Mouse (Mus musculus): ENCODE results near the gene Castor1. TPM values are rescaled to one million over a fixed set of nuclear protein-coding genes. Genes with fewer than 3 reads are reported as not detected.

The Castor1 gene
- polyA plus RNA-seq, 1 experiment from 2014 or later: 1.7 TPM

DNA sequence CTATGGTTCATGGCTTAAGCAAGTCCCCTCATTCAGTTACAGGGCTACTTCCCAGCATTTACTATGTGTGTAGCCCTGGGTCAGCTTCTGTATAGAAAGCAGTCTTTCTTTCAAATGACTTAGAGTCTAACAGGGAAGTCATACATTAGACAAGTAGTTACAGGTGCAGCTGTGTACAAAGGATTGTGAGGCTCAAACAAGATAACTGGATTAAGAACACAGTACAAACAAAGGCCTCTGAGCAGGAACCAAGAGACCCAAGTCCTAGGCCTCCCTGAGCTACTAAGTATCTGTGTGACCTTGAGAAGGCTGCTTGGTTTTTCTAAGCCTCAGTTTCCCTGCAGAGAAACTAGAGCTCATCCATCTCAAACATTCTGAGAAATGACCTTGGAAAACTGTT, 24.6 kb upstream of the Castor1 start:
- H3K4me1 ChIP-seq: peaks cover 20% of the 10 kb centered on the region; the same call in 1 of the 2 replicates
- H3K36me3 ChIP-seq: no peaks in the 10 kb centered on the region
- H3K27me3 ChIP-seq (ENCODE audit: insufficient read depth, poor library complexity, severe bottlenecking): no peaks in the 10 kb centered on the region
- no peak for DNase-seq (ENCODE audit: low spot score)
- H3K4me3 ChIP-seq: no peak overlapping the region
- no peak overlapping the region for H3K27ac ChIP-seq
- H3K9me3 ChIP-seq: no peaks in the 10 kb centered on the region

DNA sequence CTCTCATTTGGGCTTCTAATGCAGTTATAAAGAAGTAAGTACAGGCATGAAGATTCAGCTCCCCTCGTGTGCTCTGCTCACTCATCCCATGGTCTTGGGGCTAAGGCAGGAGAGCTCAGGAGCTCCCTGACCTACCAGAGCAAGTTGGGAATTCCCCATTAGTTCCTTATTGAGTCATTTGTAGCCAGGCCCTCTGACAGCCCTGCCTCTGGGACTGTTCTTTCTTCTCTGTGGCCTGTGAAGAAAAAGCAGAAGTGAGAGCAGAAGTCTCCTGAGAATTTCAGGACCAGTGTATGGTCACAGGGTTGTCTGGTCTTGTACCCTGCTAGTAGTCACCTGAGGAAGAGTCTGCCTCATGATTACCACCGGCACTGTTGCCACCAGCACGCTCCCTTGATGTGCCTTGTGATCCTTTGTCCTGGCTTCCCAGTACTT, 22.4 kb upstream of the Castor1 start:
- WGBS: 91% methylated on average over 3 of the region's 3 CpGs
- DNase-seq (ENCODE audit: low spot score): no peak
- H3K4me1 ChIP-seq: peaks cover 16% of the 10 kb centered on the region; the same call in 1 of the 2 replicates
- H3K9me3 ChIP-seq: no peaks in the 10 kb centered on the region
- H3K36me3 ChIP-seq: no peaks in the 10 kb centered on the region
- H3K4me3 ChIP-seq: no peak overlapping the region
- no peak overlapping the region for H3K27ac ChIP-seq
- H3K27me3 ChIP-seq (ENCODE audit: insufficient read depth, poor library complexity, severe bottlenecking): no peaks in the 10 kb centered on the region

DNA sequence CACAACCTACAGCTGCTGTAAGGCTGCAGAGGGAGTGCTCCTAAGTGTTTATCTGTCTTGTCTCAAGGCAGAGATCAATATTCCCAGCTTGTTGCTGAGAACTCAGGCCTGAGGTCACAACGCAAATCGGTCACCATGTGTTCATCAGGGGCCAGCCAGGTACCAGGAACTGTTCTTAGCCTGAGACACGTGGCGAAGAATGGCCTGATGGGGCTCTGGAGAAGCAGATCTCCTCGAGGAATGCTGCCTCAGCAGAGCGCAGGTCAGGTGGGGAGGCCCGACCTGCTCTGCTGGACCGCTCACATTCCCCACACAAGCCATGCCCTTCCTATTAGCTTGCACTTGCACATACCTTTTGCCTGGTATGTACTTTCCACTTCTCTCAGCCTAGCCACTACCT, 21.4 kb upstream of the Castor1 start:
- Histone ChIP-seq H3K9me3 (no peaks in the 10 kb centered on the region), H3K27ac (no peak overlapping the region), H3K4me1 (peaks cover 7% of the 10 kb centered on the region; the same call in 1 of the 2 replicates), H3K4me3 (no peak overlapping the region), H3K27me3 (ENCODE audit: insufficient read depth, poor library complexity, severe bottlenecking) (no peaks in the 10 kb centered on the region), H3K36me3 (no peaks in the 10 kb centered on the region)
- 74% methylated on average over 8 of the region's 8 CpGs for WGBS
- DNase-seq (ENCODE audit: low spot score): no peak

DNA sequence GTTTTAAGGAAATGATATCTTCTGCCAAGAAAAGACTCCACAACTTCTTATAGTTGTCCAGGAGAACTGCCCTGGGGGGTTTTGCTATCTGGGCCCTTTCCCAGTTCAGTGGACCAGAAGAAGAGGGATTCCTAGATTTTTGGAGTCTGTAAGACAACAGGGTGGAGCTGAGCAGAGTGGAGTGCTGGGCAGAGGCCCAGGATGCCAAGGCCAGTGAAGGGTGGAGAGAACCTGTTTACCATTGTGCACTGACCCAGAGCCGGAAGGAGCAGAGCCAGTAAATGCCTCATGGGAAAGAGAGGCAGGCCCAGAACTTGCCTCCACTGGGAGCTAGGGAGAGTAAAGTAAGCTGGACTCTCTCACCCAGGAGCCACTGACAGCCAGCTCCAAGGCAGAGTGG, 20.3 kb upstream of the Castor1 start:
- WGBS: 86% methylated on average over 1 of the region's 1 CpGs
- Histone ChIP-seq H3K4me3 (no peak overlapping the region), H3K36me3 (no peaks in the 10 kb centered on the region), H3K27me3 (ENCODE audit: insufficient read depth, poor library complexity, severe bottlenecking) (no peaks in the 10 kb centered on the region), H3K9me3 (no peaks in the 10 kb centered on the region), H3K4me1 (peaks cover 4% of the 10 kb centered on the region; the same call in 1 of the 2 replicates), H3K27ac (no peak overlapping the region)
- DNase-seq (ENCODE audit: low spot score): no peak

DNA sequence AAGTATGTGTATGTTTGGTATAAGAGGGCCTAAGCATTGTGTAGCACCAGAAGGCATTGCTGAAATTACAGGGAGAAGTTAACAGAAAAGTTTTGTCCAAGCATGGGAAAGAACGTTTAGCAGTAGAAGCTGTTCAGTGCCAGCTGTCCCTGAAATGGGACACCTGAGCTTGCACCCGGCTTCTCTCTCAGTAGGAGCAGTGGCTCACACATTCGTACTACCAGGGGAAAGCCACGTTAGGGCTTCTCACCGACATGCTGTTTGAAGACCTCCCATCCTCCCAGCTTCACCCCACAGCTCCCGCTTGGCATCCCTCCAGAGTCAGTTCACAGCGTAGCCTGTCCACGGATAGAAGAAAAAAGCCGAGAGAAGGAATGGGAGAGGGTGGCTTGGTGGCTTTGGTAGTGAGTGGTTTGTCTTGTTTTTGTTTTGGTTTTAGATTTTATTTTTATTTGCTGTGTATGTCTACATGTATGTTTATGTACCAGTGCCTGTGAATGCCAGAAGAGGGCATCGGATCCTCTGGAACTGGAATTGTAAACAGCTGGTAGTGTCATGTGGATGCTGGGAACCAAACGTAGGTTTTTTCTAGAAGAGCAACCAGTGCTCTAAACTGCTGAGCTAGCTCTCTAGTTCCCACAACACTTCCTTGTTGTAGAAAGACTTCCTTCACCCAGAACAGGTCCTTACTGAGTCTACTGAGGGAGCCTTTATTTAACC, 15.9 kb upstream of the Castor1 start:
- H3K27me3 ChIP-seq (ENCODE audit: insufficient read depth, poor library complexity, severe bottlenecking): no peaks in the 10 kb centered on the region
- H3K36me3 ChIP-seq: peaks cover 7% of the 10 kb centered on the region
- no peak for DNase-seq (ENCODE audit: low spot score)
- 80% methylated on average over 11 of the region's 11 CpGs for WGBS
- peaks cover 9% of the 10 kb centered on the region; the same call in 1 of the 2 replicates for H3K4me1 ChIP-seq
- H3K27ac ChIP-seq: no peak overlapping the region
- no peak overlapping the region for H3K4me3 ChIP-seq
- no peaks in the 10 kb centered on the region for H3K9me3 ChIP-seq

DNA sequence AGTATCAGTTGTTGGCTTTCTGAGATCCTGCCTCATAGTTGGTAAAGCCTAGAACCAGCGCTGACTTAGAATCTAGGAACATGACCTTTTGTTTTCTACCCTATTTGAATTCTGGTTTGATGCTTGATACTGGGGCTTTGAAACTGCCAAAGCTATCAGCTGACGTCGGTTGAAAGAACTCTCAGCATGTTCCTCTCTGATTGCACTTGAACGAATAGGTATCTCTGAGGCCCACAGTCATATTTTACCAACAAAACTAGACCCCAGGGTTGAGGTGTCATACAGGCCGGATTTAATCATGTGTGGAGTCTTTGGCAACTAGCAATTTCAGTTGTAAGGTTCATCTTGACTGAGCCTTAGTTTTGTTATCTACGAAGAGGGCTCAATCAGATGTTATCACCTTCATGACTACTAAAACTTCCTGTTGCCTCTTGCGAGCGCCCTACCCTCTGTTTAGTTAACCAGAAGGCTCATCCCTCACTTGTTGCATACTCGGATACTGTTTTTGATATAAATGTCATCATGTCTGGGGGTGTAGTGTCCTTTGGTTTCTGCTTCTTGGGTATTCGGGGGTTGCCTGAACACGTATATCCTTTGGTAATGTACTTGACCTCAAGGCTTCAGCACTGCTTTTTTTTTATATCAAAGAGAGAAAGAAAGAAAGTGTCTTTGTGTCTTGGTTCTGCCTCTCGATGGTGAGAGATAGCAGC, 14.9 kb upstream of the Castor1 start:
- DNase-seq (ENCODE audit: low spot score): no peak
- no peaks in the 10 kb centered on the region for H3K9me3 ChIP-seq
- H3K27me3 ChIP-seq (ENCODE audit: insufficient read depth, poor library complexity, severe bottlenecking): no peaks in the 10 kb centered on the region
- H3K4me1 ChIP-seq: peaks cover 9% of the 10 kb centered on the region; the same call in 1 of the 2 replicates
- peak overlapping the region; percentile 26; the same call in 1 of the 2 replicates for H3K27ac ChIP-seq
- H3K36me3 ChIP-seq: peaks cover 8% of the 10 kb centered on the region
- H3K4me3 ChIP-seq: no peak overlapping the region
- WGBS: 69% methylated on average over 12 of the region's 12 CpGs

DNA sequence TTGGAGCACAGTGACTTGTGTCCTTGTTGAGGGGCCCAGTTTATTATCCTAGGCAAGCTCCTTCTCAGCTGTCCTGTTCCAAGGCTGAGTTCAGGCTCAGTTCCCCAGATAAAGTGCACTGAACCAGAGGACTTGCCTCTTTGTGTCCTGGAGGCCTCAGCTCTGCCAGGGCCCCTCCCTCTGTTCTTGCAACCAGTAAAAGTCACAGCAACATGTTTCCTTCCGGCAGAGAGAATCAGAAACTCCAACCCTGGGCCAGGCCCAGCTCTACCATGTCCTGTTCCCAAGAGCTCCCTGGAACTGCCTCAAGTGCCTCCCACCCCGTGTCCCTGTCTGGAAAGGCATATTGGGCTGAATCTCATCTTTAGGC, 14.3 kb upstream of the Castor1 start:
- Histone ChIP-seq H3K36me3 (peaks cover 13% of the 10 kb centered on the region), H3K9me3 (no peaks in the 10 kb centered on the region), H3K4me1 (peaks cover 9% of the 10 kb centered on the region; the same call in 1 of the 2 replicates), H3K4me3 (no peak overlapping the region), H3K27ac (peak overlapping the region; percentile 26; the same call in 1 of the 2 replicates), H3K27me3 (ENCODE audit: insufficient read depth, poor library complexity, severe bottlenecking) (no peaks in the 10 kb centered on the region)
- 49% methylated on average over 2 of the region's 2 CpGs for WGBS
- DNase-seq (ENCODE audit: low spot score): no peak

DNA sequence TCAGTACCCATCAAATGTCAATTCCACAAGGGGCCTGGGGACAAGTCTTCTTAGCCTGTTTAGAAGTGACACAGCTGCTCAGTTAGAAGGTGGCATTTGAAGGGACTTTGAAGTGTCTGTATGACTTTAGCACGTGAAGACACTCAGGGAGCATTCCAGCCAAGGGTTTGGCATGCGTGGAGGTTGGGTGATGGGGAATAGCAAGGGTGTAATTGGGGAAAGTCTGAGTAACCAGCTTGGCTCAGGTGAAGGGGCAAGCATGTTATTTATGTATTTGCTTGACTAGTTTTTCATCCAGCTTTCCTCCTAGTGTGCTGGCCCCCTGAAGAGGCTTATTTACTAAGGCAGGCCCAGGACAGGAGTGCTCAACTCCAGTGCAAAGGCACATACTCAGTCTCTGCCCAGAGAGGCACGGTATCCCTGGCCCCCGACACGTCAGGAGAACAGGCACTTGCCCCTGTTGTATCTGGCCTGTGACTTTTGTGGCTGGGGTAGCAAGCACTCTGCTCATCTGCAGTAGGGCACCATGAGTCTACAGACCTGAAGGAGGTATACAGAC, 12.8 kb upstream of the Castor1 start:
- H3K9me3 ChIP-seq: no peaks in the 10 kb centered on the region

DNA sequence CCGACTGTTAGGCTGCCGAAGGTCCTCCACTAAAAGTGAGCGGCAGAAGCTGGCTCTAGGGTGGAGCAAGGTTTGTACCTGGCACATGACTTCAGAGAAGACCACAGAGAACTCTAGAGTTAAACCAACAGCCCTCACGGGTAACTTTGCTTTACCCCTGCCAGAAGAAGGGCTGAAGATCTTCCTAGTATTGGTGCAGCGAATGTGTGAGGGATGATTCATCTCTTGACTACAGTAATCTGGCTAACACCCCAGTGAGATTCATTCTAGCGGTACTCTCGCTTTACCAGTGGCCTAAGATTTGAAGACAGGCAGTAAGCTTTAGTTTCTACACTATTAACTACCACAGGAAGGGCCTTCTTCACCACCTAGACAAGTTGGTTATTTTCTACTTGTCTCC, 12.1 kb upstream of the Castor1 start:
- DNase-seq (ENCODE audit: low spot score): no peak
- 78% methylated on average over 7 of the region's 7 CpGs for WGBS

More for the DNA sequence above, 12.8 kb upstream of the Castor1 start:
- H3K36me3 ChIP-seq: peaks cover 16% of the 10 kb centered on the region
- WGBS: 80% methylated on average over 5 of the region's 5 CpGs
- no peak overlapping the region; the same call in 1 of the 2 replicates for H3K27ac ChIP-seq
- no peaks in the 10 kb centered on the region for H3K27me3 ChIP-seq (ENCODE audit: insufficient read depth, poor library complexity, severe bottlenecking)
- no peak overlapping the region for H3K4me3 ChIP-seq
- peaks cover 9% of the 10 kb centered on the region; the same call in 1 of the 2 replicates for H3K4me1 ChIP-seq
- no peak for DNase-seq (ENCODE audit: low spot score)

DNA sequence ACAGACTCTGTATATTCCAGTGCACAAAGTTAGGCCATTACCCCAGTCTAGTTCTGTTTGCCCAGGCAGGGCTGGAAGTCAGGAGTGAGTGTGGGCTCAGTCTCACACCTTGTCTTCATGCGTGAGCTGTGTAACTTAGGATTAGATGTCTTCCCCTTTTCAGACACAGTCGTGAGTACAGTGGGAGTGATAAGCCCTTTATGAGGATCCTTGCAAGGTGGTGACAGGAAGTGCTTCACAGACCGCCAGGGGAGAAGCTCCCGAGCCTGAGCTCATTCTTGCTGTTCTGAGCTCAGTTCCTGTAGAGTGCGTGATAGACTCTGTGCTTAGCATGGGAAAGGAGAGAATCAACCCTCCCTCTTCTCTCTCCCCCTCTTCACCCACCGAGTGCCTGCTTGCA, 11.5 kb upstream of the Castor1 start:
- no peaks in the 10 kb centered on the region for H3K27me3 ChIP-seq (ENCODE audit: insufficient read depth, poor library complexity, severe bottlenecking)
- DNase-seq (ENCODE audit: low spot score): no peak
- H3K4me1 ChIP-seq: peaks cover 9% of the 10 kb centered on the region; the same call in 1 of the 2 replicates
- 51% methylated on average over 6 of the region's 6 CpGs for WGBS
- peaks cover 24% of the 10 kb centered on the region for H3K36me3 ChIP-seq
- no peaks in the 10 kb centered on the region for H3K9me3 ChIP-seq
- H3K27ac ChIP-seq: no peak overlapping the region
- H3K4me3 ChIP-seq: no peak overlapping the region

More for the DNA sequence above, 12.1 kb upstream of the Castor1 start:
- H3K27me3 ChIP-seq (ENCODE audit: insufficient read depth, poor library complexity, severe bottlenecking): no peaks in the 10 kb centered on the region
- H3K36me3 ChIP-seq: peaks cover 24% of the 10 kb centered on the region
- peaks cover 9% of the 10 kb centered on the region; the same call in 1 of the 2 replicates for H3K4me1 ChIP-seq
- H3K4me3 ChIP-seq: no peak overlapping the region
- H3K9me3 ChIP-seq: no peaks in the 10 kb centered on the region
- no peak overlapping the region for H3K27ac ChIP-seq

DNA sequence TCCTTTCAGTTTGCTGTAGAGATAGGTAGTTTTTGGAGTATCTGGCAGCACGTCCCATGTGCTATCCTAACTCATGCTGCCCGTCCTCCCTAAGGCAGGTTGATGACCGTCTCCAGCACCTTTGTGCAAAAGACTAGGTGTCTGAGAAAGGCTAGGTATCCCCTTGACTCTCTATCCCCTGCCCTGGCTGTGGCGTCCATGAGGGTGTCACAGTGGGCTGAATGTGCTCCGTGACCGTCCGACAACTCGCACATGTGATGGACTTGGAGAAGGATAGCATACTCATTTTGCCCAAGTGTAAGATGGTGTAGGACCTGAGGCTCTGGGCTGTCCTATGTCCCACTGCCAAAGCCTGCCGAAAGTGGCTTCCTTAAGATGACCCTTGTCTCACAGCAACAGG, 10.4 kb upstream of the Castor1 start:
- Histone ChIP-seq H3K36me3 (peaks cover 34% of the 10 kb centered on the region), H3K27ac (no peak overlapping the region), H3K4me1 (peaks cover 10% of the 10 kb centered on the region), H3K27me3 (ENCODE audit: insufficient read depth, poor library complexity, severe bottlenecking) (no peaks in the 10 kb centered on the region), H3K4me3 (no peak overlapping the region), H3K9me3 (no peaks in the 10 kb centered on the region)
- WGBS: 92% methylated on average over 9 of the region's 9 CpGs
- no peak for DNase-seq (ENCODE audit: low spot score)

DNA sequence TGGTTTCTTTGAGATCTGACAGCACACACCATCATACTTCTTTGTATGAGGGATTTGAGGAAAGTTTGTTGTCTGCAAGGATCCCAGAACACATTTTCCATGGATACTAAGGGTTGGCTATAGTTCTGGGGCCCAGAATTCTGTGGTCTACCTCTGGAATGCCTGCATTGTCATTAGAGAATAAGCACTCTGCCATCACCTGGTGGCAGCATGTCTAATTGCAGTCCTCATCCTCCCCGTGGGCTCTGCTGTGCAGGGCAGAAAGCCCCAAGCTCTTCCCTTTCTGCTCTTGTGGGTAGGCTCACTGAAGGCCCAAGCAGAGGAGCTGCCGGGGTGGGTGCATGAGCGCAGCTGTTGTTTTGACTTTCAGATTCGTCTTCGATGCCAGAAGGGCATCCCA, 8.5 kb upstream of the Castor1 start:
- Histone ChIP-seq H3K9me3 (no peaks in the 10 kb centered on the region), H3K4me1 (peaks cover 12% of the 10 kb centered on the region), H3K27me3 (ENCODE audit: insufficient read depth, poor library complexity, severe bottlenecking) (no peaks in the 10 kb centered on the region), H3K4me3 (no peak overlapping the region), H3K36me3 (peaks cover 53% of the 10 kb centered on the region), H3K27ac (no peak overlapping the region)
- 76% methylated on average over 5 of the region's 5 CpGs for WGBS
- DNase-seq (ENCODE audit: low spot score): no peak

DNA sequence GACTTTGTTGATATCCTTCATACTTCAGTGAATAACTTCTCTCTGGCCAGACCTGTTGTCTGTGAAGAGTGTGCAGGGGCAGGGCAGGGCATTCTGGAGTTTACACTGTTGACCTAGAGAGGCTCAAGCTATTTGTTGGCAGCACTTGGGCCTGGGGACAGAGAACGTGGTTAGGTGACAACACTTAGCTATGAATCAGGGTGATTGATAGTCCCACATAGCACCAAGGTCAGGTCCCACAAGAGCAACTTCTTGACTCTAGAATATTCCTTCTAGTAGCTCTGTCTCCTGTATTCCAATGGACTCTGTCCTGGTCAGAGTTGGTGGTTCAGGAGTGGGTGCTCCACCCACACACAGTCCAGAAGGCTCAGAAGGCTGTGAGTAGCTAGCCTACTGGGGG, 7.2 kb upstream of the Castor1 start:
- no peak overlapping the region for H3K4me3 ChIP-seq
- H3K4me1 ChIP-seq: peaks cover 20% of the 10 kb centered on the region
- no peaks in the 10 kb centered on the region for H3K9me3 ChIP-seq
- WGBS: 73% methylated on average over 1 of the region's 1 CpGs
- DNase-seq (ENCODE audit: low spot score): no peak
- peaks cover 58% of the 10 kb centered on the region for H3K36me3 ChIP-seq
- H3K27me3 ChIP-seq (ENCODE audit: insufficient read depth, poor library complexity, severe bottlenecking): no peaks in the 10 kb centered on the region
- no peak overlapping the region for H3K27ac ChIP-seq

All from heart, embryonic 10.5 days (tissue).